9 mouse cellular contexts compared by ENCODE assay signal in the genomic region with DNA sequence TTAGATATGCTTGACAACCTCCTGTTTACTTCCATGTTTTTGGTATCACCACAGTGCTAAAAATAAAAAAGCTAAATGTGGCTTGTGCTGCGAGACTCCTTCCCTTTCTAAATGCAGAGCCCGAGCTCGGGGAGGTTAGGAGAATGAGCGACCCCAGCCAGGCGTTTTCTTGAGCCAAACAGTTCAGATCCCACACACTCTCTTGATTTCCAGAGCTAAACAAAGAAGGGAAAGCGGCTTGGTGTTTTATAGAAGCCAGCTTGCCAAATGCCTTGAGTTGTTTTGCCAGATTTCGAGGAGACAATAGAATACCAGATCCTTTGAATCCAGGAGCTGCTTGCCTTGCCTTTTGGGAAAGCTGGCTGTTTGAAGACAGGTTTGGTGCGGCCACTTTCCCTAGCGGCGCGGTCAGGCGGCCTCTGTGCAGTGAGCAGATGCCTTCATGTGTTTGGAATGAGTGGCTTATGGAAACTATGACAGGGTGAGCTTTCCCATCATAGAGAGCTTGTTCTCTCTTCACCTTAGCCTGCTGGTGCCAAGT. TPM values are rescaled to one million over a fixed set of nuclear protein-coding genes. Genes with fewer than 3 reads are reported as not detected.
DNase-seq lines count a peak whose midpoint lies in the region; ATAC-seq lines count a peak whose summit lies in the region.
"Had no signal": no experiment of that assay in that cellular context is flagged by ENCODE, and none has a peak within 500 bp of the region (broad histone marks: within the 10 kb centered on the region; RNA-seq: fewer than 3 reads in every experiment).

No protein-coding gene starts in this region.

- H3K9me3 ChIP-seq in forebrain, embryonic 13.5 days (replicated peaks): no peaks in the 10 kb centered on the region
- no peaks in the 10 kb centered on the region for H3K9me3 ChIP-seq in hindbrain, embryonic 13.5 days
- H3K9me3 ChIP-seq: neural tube, embryonic 12.5 days had no signal

- peak; percentile 21 for DNase-seq in right cerebral cortex, postnatal 4 days
- DNase-seq in right cerebral cortex, postnatal 14 days: no peak
- no peak for DNase-seq in urinary bladder, postnatal 36 days (ENCODE audit: low spot score in 2 of 2)
- DNase-seq in retina, postnatal 1 day: no peak

- peak overlapping the region; percentile 19 for H3K4me2 ChIP-seq in forebrain, embryonic 13.5 days
- no peak overlapping the region for H3K4me2 ChIP-seq in hindbrain, embryonic 13.5 days
- H3K4me2 ChIP-seq: neural tube, embryonic 12.5 days had no signal

- H3K36me3 ChIP-seq in forebrain, embryonic 13.5 days (ENCODE audit: poor library complexity, severe bottlenecking): no peaks in the 10 kb centered on the region
- no peaks in the 10 kb centered on the region for H3K36me3 ChIP-seq in hindbrain, embryonic 13.5 days
- H3K36me3 ChIP-seq: neural tube, embryonic 12.5 days had no signal

- peak; percentile 38; the same call in 1 of the 2 replicates for ATAC-seq in forebrain, embryonic 13.5 days
- ATAC-seq in hindbrain, embryonic 13.5 days (ENCODE audit: low FRiP score): no peak
- ATAC-seq in megakaryocyte, adult 5-6 weeks (ENCODE audit: poor library complexity, severe bottlenecking): no peak

- peaks cover 10% of the 10 kb centered on the region for H3K4me1 ChIP-seq in forebrain, embryonic 13.5 days
- H3K4me1 ChIP-seq in hindbrain, embryonic 13.5 days (replicated peaks): peaks cover 9% of the 10 kb centered on the region
- H3K4me1 ChIP-seq: neural tube, embryonic 12.5 days had no signal

- peak overlapping the region; percentile 48 for H3K9ac ChIP-seq in forebrain, embryonic 13.5 days
- no peak overlapping the region for H3K9ac ChIP-seq in hindbrain, embryonic 13.5 days
- H3K9ac ChIP-seq: neural tube, embryonic 12.5 days had no signal

- no peak overlapping the region for H3K4me3 ChIP-seq in forebrain, embryonic 13.5 days
- H3K4me3 ChIP-seq in hindbrain, embryonic 13.5 days: no peak overlapping the region
- H3K4me3 ChIP-seq: neural tube, embryonic 12.5 days had no signal

- peak overlapping the region; percentile 66 for H3K27ac ChIP-seq in forebrain, embryonic 13.5 days
- H3K27ac ChIP-seq in hindbrain, embryonic 13.5 days: peak overlapping the region; percentile 62; the same call in 1 of the 2 replicates
- H3K27ac ChIP-seq: kidney, postnatal 0 days; neural tube, embryonic 12.5 days had no signal

- WGBS in forebrain, embryonic 13.5 days: 34% methylated on average over 12 of the region's 12 CpGs
- WGBS in hindbrain, embryonic 13.5 days: 57% methylated on average over 12 of the region's 12 CpGs

- no peaks in the 10 kb centered on the region for H3K27me3 ChIP-seq in forebrain, embryonic 13.5 days
- peaks cover 40% of the 10 kb centered on the region for H3K27me3 ChIP-seq in hindbrain, embryonic 13.5 days

RNA-seq across cellular contexts. Expression of gene Map3k20, which starts 50.0 kb away (rescaled TPM):
- polyA plus RNA-seq in forebrain, embryonic 13.5 days (2015; fragmentation: Nextera tagmentation; extraction: Ambion mirVana): 5.9 and 6.0 TPM in 2 replicates
- polyA plus RNA-seq in hindbrain, embryonic 13.5 days (2015; fragmentation: Nextera tagmentation; extraction: Ambion mirVana): 3.8 and 4.1 TPM in 2 replicates
- 43.8 and 47.9 TPM in 2 replicates for total RNA-seq in megakaryocyte, adult 5-6 weeks (2015)
- 34.8 and 40.2 TPM in 2 replicates for total RNA-seq in megakaryocyte, adult 5-6 weeks (2017)
